Mouse (Mus musculus) frontal cortex, postnatal 36 days (tissue): ENCODE data around the gene Galm.
"Not testable (repeated sequence)": the region's sequence is repeated elsewhere in the genome, so short reads cannot be mapped to it uniquely, and the experiment has no call there.

Experiments used
- DNase-seq, 2 experiments: peaks; one replicate each; pipeline ENCODE4 v3.0.0; 2022; ENCODE audit warnings: low spot score in 2 of 2

The Galm gene

DNA sequence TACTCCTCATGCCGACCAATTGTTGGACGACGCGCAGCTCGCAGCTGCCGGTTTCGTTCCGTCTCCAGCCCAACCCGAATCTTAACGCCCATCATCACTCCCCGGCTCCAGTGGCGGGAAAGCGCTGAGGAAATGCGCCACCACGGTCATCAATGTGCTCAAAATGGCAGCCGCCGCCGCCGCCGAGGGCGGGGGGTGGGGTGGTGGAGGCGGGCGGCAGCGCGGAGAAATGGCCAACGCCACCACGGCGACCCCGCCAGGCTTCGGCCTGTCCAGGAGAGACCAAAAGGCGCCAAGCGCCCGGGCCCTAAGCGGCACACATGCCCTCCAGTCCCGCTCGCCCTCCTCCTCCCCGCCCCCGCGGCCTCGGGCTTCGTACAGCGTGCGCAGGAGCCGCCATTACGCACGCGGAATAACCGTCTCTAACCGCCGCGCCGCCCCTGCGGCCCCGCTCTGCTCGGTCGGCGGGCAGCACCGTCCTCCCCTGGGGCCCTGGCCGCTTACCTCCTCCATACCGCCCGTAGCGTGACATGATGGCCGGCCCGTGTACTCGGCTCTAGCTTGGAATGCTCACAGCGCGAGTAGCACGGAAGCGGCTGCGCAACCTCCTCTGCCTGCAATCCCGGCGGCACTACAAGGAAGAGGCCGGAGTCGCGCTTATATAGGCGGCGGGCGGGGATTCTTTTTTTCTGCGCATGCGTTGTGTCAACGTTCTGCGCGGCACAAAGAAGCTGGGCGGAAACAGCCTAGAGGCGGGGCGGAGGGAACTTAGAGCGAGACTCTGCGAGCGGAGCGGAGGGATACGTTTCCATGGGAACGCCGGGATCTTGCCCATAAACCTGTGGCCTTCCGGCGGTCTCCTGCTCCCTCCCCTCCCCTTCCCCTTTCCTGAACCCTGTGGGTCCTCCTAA lies 79.7 kb downstream of the Galm start, which contains the start of the genes Srsf7 and Ttc39d:
Srsf7 (minus strand) TSS at position 637 of the 911 bp plus-strand sequence.
Ttc39d (plus strand) TSS at position 790 of the 911 bp plus-strand sequence.
- peak; percentile 98 to 99 for DNase-seq

DNA sequence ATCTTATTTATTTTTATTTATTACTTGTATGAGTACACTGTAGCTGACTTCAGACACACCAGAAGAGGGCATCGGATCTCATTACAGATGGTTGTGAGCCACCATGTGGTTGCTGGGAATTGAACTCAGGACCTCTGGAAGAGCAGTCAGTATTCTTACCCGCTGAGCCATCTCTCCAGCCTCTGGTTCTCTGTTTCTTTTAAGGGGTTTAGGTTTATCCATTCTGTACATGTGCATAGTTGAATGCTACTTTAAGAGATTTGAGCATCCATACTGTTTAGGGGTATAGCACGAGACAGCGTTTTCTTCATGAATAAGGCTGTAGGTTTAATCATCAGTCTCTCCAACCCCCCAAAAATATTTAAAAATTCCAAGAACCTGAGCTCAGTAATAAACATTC lies 86.7 kb downstream of the Galm start:
- not testable (repeated sequence) for DNase-seq

DNA sequence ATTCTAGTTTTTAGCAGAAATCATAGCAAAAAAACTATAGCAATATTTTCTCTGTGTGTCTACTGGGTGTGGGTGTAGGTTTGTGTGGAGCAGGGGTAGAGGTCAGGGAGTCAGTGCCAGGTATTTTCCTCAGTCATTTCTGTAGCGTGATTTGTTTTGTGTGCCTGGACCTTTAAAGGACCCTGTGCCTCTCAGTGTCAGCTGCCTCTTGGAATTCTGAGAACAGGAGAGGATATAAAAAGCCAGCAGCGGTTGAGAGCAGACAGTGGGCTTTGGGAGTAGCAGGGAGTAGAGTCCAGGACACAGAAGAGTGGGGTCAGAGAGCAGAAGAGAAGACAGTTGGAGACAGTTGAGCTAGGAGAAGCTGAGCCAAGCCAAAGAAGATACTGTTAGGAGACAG lies 92.9 kb downstream of the Galm start:
- DNase-seq: no peak

DNA sequence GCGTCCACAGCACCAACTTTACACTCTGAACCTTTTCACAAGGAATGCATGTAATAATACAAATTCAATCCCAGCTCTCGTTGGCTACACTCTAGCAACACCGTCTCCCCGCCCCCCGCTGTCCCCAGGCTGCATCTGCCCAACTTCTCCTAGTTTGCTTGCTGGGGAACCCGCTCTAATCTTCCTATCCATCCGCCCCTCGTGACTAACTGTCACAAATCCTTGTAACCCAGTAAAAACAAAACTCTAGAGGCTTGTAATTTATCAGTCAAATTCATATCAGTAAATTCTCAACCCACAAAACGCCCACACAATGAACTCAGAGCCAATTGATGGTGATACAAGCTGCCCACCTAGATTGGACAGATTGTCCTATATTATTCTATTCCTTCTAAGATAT lies 93.9 kb downstream of the Galm start:
- no peak for DNase-seq

DNA sequence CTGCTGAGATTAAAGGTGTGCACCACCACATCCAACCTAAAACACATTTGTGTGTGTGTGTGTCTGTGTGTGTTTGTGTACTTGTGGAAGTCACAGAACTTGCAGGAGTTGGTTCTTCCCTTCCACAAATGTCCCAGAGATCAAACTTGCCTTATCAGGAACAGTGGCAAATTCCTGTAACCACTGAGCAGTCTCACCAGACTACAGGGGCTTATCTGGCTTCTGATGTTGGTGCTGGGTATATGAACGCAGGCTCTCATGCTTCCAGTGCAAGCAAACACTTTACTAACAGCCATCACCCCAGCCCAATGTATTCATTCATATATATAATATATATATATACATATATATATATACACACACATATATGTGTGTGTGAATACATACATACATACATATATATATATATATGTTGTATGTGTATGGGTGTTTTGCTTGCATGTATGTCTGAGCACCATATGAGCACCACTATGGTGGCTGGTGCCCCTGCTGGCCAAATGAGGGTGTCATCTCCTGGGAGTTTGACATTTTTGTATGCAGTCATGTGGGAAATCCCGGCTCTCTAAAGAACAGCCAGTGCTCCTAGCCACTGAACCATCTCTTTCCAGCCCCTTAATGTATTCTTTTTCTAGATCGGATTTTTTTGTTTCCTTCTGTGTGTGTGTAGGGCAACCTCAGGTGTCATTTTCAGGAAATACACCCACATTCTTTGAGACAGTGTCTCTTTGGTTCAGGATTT lies 94.8 kb downstream of the Galm start:
- no peak for DNase-seq

DNA sequence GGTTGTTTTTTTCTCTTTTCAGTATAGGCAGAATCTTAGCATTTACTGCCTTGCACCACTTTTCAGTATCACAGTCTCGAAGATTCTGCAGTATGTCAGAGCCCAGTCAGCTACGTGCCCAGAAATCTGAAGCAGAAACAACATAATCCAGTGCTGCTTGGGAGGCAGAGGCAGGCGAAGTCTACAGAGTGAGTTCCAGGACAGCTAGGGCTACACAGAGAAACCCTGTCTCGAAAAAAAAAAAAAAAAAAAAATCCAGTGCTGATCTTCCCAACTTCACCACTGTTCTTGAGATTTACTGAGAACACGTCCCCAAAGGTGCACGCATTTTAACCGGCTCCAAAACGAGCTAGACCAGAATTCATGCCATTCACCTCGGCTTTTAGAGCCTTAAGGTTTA lies 96.6 kb downstream of the Galm start:
- DNase-seq: no peak

DNA sequence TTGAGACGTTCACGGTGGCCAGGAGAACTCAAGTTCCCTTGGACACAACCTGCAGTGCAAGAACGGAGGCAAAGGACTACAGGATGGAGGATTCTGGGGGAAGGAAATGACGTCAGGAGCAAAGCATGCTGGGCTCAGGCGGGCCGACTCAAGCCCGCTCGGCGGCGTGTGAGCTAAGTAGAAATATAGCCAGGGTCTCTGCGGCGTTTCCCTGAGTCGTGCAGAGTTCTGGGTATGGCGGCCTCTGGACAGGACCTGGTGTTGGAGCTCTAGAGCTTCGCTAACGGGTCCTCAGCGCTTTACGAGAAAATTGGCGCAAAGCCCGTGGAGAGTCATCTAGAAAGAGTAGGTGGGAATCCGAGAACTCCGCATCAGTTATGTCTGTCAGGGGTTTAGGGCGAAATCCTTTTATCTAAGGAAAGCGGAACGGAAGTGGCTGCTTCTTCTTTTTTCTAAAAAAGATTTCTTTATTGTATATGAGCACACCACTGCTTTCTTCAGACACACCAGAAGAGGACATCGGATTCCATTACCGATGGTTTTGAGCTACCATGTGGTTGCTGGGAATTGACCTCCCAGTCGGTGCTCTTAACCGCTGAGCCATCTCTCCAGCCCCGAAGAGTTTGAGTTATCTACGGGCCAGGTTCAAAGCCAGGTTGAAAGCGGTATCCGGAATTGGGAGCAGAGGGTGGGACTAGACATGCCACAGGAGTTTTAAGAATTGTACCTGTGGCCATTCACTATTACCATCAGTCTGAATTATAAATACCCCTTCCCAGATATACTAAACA lies 97.2 kb downstream of the Galm start, which contains the start of gene Gemin6:
Gemin6 (plus strand) TSS at position 116 of the 791 bp plus-strand sequence.
- DNase-seq: peak; percentile 89 to 93

DNA sequence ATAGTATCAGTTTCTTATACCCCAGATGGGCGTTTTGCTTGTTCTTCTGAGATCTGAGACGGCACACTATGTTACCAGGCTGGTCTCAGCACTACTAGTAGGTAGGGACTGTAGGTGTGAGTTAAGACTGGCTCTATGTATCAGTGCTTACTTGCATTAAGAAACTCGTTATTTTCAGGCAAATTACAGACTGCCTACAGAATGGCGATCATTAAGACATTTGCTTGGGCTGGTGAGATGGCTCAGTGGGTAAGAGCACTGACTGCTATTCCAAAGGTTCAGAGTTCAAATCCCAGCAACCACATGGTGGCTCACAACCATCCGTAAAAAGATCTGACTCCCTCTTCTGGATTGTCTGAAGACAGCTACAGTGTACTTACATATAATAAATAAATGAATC lies 97.9 kb downstream of the Galm start:
- DNase-seq: not testable (repeated sequence)

DNA sequence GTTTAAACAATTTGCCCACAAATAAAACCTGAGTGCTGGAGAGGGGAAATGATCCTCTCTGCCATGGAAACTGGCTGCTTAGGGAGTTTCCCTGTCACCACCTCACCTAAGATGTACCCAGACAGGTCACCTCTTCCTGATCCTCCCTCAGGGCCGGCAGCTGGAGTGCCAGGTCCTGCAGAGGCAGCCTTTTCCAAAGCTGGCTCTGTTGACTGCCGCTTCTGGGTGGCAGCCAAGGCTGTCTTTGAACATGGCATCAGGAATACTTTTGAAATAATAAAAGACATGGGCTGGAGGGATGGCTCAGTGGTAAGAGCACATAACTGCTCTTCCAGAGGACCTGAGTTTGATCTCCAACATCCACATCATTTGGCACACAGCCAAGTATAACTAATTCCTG lies 102.1 kb downstream of the Galm start:
- DNase-seq: no peak

DNA sequence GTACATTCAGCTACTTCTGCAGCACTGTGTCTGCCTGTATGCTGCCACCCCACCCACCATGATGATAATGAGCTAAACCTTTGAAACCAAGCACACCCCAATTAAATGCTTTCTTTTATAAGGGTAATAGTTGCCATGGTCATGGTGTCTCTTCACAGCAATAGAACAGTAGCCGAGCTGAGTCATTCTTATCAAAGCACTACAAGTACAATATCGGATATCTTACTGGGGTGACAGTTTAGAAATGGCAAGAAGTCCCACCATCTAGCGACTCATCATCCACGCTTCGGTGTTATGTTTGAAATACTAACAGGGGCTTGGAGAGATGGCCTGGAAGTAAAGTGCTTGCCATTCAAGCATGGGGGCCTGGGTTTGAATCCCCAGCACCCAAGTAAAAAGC lies 106.6 kb downstream of the Galm start:
- no peak for DNase-seq

DNA sequence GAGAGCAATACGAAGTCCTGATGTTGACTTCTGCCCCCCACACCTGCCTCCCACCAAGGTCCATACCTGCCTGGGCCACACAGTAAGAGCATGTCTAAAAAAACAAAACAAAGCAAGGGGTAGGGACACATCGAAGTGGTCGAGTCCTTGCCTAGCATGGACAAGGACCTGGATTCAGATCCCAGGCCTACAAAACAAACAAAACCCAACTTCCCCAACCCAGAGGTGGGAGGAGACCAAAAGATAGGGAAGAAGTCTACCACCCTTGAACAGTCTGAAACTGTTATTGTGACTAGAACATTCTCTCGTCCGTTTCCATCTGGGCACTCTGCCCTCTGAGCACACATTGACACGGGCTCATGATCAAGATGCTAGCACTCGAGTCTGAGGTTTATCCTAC lies 107.1 kb downstream of the Galm start:
- DNase-seq: no peak
